Mouse (Mus musculus): ENCODE data around the gene Vmp1. TPM values are rescaled to one million over a fixed set of nuclear protein-coding genes. Genes with fewer than 3 reads are reported as not detected.

Vmp1 gene
- total RNA-seq, 4 experiments from 2014 or later = 97.5 to 125 (median 114) TPM

DNA sequence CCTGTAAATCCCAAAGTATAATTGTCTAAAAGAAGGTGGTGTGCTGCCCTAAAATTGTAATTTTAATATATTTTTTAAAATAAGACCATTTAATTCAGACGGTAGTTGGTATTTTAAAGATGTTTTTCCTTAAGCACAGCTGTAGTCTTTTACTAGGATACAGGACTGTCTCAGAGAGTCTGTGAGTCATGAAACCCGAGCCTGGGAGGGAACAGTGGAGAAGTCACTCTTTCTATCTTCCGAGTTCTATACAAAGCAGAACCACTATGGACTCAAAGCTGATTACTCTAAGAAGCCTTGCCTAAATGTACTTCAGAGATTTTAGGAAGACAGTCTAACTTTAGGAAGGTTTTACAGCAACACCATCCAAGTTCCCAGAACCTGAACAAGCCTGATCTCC lies 81.5 kb downstream of the Vmp1 start:
- no peak for DNase-seq (ENCODE audit: low spot score in 2 of 2)

DNA sequence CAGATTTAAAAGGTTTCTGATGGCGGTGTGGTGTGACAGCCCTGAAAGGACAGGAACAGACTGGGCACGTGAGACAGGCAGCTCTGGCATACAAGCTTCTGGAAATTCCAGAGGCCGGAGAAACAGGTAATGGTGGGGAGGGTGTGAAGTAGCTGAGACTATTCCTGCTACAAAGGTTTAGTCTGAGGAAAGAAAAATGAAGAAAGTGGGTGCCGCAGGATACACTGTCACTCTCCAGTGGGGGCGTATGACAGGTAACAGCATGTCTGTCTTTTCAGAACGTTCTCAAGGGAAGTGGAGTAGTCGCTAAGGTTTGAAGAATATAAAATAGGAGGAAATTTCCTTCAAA lies 83.5 kb downstream of the Vmp1 start:
- no peak for DNase-seq (ENCODE audit: low spot score in 2 of 2)

- no peak for DNase-seq (ENCODE audit: low spot score in 2 of 2)
These were observed 84.0 kb downstream of the Vmp1 start for GRCm38 (mm10) chr11:86599378-86600208.

DNA sequence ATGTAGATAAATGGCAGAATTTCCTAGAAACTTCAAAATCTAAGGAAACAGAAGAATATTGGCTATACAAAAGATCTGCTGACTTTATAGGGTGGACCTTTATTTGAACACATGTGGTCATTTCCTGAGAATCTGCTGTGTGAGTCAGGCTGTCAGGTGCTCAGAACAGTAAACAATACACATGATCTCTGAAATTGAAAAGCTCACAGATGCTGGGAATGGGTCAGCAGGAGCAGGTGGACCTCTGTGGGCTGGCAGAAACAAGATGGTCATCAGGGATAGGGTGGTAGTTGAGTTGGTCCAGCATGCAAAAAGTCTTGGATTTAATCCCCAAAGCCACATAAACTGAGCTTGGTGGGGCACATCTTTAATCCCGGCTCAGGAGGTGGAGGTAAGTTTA lies 85.1 kb downstream of the Vmp1 start:
- DNase-seq (ENCODE audit: low spot score in 2 of 2) = no peak

DNA sequence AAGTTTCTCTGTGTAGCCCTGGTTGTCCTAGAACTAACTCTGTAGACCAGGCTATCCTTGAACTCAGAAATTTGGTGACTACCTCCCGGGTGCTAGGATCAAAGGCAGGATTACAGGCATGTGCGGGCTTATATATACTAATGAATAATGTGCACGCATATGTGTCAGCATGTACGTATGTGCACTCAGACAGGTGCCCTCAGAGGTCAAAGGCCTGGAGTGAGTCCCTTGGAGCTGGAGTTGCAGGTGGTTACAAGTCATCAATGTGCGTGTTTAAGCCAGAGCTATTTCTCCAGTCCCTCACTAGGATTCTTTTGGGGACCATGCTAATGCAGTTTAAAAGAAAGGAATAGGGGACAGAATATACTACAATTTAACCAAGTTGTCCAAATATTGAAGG lies 85.5 kb downstream of the Vmp1 start:
- no peak for DNase-seq (ENCODE audit: low spot score in 2 of 2)

DNA sequence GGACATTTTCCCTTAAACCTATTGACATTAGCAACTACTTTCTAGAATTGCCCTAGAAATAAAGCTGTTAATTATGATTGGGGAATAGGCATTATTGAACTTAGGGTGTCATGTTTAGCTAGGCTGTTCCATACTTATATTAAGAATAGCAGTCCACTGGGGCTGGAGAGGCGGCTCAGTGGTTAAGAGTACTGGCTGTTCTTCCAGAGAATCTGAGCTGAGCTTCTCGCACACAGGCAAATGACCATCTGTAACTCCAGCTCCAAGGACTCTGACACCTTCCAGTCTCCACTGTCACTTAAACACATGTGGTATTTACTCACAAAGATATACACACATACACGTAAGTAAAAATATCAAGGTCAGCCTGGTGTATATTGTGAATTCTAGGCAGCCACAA lies 86.7 kb downstream of the Vmp1 start:
- DNase-seq (ENCODE audit: low spot score in 2 of 2) = no peak

GRCm38 (mm10) chr11:86596187-86596960 lies 87.3 kb downstream of the Vmp1 start:
- DNase-seq (ENCODE audit: low spot score in 2 of 2) = peak in 1 of 2 experiments; percentile 50

DNA sequence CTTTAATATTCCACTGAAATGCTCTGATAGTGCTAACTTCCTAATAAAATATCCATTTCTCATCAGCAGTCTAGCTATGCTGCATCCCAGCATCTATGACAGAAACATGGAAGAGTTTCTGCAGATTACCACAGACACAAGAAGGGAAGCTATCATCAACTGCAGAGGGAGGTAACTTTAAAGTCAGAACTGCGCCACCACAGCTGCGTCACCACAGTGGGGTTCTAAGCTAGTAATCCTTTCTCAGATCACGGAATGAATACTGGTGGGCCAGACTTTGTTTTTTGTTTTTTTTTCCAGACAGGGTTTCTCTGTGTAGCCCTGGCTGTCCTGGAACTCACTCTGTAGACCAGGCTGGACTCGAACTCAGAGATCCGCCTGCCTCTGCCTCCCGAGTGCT lies 88.3 kb downstream of the Vmp1 start:
- no peak for DNase-seq (ENCODE audit: low spot score in 2 of 2)

- no peak for DNase-seq (ENCODE audit: low spot score in 2 of 2)
These were observed 89.3 kb downstream of the Vmp1 start for GRCm38 (mm10) chr11:86594188-86594876.

DNA sequence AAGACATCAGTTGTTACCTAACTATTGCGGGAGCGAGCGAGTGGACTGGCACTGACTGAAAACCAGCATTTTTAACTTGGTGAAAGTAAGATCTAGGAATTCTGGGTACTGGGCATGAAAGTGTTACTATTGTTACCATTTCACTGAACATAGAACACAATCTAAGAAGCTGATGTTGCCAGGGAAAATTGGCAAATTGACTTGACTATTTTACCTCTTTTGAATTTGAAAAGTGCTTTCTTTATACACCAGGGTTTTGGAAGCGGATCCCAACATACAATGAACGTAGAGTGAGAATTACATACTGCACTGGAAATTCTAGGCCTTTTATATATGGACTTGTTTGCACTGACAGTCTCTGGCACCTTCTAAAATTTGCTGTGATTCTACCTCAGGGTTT lies 90.2 kb downstream of the Vmp1 start:
- no peak for DNase-seq (ENCODE audit: low spot score in 2 of 2)

DNA sequence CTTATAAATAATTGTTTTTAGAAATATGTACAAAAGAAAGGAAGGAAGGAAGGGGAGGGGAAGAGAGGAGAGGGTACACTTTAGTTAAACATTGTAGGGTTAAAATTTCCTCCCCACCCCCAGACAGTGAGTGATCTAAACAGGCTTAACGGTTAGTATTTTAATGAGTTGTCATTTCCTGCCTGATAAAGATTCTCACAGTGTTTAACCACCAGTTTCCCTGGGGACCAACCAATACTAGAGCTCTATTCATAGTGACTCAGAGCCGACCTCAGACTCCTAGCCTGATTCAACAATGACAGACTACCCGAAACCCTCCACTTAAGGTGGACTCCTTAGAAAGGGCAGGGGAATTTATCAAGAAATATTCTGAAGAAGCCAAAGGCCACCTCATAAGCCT lies 90.6 kb downstream of the Vmp1 start:
- DNase-seq (ENCODE audit: low spot score in 2 of 2) = no peak

DNA sequence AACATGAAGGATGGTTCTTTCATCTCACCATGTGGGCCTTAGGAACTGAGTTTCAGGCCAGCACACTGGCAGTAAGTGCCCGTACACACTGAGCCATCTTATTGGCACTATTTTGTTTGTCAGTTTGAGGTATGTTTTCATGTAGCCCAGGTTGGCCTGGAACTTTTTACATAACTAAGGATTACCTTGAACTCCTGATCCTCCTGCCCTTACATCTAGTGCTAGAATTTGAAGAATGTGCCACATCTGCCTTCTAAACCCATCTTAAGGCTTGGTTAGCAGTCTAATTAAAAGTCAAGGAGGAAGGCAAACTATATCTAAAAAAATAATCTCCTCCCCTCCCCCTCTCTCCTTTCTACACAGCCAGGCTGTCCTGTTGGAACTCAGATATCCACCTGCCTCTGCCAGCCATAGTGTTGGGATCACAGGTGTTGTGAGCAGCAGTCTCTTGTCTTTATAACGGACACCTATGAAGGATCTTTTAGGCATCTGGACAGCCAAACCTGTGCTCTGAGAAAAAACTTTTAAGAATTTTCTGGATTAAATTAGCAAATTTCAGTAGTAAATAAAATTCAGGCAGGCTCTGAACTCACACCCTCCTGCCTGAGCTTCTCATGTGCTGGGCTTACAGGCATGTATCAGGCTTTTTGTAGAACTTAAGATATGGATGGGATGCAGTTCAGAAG lies 91.6 kb downstream of the Vmp1 start:
- DNase-seq (ENCODE audit: low spot score in 2 of 2) = no peak

GRCm38 (mm10) chr11:86591301-86591845 lies 92.3 kb downstream of the Vmp1 start:
- no peak for DNase-seq (ENCODE audit: low spot score in 2 of 2)

- no peak for DNase-seq (ENCODE audit: low spot score in 2 of 2)
These were observed 93.1 kb downstream of the Vmp1 start for GRCm38 (mm10) chr11:86590579-86590978.

- DNase-seq (ENCODE audit: low spot score in 2 of 2) = no peak
These were observed 93.6 kb downstream of the Vmp1 start for GRCm38 (mm10) chr11:86590066-86590465.

DNA sequence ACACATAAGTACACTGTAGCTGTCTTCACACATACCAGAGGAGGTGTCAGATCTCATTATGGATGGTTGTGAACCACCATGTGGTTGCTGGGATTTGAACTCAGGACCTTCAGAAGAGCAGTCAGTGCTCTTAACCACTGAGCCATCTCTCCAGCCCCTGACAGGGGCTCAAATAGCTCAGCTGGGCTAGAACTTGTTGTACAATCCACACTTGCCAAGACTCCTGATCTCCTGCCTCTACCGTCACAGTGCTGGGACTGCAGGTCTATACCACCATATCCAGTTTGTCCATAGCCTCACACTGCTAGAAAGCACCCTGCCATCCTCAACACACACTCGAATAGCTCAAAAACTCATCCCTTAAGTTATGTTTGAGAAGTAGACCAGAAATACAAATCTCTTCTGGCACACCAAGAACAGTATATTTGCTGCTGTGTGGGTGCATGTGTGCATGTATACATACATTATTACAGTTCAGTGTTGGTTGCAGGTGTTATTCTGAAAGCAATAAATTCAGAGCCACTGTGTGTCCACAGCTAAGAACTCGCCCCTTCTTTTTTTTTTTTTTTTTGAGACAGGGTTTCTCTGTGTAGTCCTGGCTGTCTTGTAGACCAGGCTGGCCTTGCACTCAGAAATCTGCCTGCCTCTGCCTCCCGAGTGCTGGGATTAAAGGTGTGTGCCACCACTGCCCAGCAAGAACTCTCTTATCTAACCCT lies 94.9 kb downstream of the Vmp1 start:
- no peak for DNase-seq (ENCODE audit: low spot score in 2 of 2)

DNA sequence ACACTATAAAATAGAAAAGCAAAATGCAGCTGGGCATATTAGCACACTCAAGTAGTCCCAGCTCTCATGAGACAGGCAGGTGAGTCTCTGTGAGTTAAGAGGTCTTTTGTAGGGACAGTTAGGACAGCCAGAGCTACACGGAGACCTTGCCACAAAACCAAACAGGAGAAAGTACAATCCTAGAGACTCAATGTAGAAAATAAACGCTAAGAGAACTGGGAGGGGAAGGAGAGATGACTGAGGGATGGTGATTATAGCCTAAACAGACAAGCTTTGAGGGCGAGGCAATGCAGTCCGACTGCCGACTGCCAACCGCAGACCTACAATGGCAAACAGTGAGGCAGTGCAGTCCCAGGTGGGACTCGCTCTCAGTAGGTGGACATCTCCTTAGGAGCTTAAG lies 95.8 kb downstream of the Vmp1 start:
- DNase-seq (ENCODE audit: low spot score in 2 of 2) = no peak

GRCm38 (mm10) chr11:86586868-86587792 lies 96.5 kb downstream of the Vmp1 start:
- DNase-seq (ENCODE audit: low spot score in 2 of 2) = no peak

DNA sequence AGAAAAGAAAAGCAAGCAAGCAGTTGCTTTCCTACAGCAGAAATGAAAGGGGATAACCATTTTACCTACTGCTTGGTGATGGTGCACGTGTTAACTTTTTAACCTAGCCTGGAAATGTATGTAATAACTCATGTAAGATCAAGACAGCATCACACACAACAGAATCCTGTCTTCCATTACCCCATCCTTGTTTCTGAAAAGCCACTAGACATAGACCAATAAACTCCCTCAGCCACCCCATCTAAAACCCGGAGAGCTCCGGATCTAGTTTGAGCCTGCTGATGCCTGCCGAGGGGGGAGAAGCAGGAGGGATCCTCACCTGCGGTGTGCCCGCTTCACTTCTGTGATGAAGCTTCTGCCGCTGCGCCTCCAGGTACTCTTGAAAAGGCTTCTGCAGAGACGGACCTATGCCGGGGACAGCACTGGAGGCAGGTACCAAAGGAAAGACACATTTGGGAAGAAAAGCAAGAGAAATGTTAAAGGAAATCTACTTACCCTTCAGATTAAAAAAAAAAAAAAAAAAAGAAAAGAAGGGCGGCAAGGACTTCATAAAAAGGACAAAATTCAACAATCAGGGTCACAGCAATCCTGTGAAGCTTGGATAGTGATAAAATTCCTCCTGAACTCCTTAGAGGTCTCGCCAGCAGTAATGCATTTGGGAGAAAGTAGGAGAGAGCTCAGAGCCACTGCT lies 97.3 kb downstream of the Vmp1 start:
- no peak for DNase-seq (ENCODE audit: low spot score in 2 of 2)
